ENCODE assay signal across 8 mouse cellular contexts in genomic region chr3:154572341-154572972, GRCm38 (mm10). TPM values are rescaled to one million over a fixed set of nuclear protein-coding genes. Genes with fewer than 3 reads are reported as not detected.
DNase-seq lines count a peak whose midpoint lies in the region; ATAC-seq and TF ChIP-seq lines count a peak whose summit lies in the region.

No protein-coding gene starts in this region.

- no peak overlapping the region for H3K27ac ChIP-seq in liver, adult 2 months (replicated peaks; ENCODE audit: insufficient read depth, low read depth, low read length)

- peak; percentile 71 for DNase-seq in 416B (ENCODE audit: low read depth)
- peak; percentile 14 for DNase-seq in adrenal gland, adult 8-10 months
- peak; percentile 88 for DNase-seq in embryo, embryonic 11 days
- DNase-seq in kidney, adult 8-10 months, result peak; percentile 37 to 63
- DNase-seq in liver, adult 2 months (ENCODE audit: extremely low read depth, low read depth, low spot score), result peak; percentile 34
- peak; percentile 34 to 77 for DNase-seq in spleen, postnatal 4 days (ENCODE audit: low spot score in 2 of 2)

- no peak overlapping the region for H3K9ac ChIP-seq in liver, adult 2 months (ENCODE audit: low read depth, low read length)

- no peak overlapping the region for H3ac ChIP-seq in myocyte (ENCODE audit: control insufficient read depth, insufficient read length)

- no peaks in the 10 kb centered on the region for H3K36me3 ChIP-seq in liver, adult 2 months (ENCODE audit: control insufficient read depth, insufficient read depth, low read length)
- no peaks in the 10 kb centered on the region for H3K36me3 ChIP-seq in myocyte (ENCODE audit: control insufficient read depth, insufficient read depth)

- H3K27me3 ChIP-seq in liver, adult 2 months (ENCODE audit: control insufficient read depth, insufficient read depth, low read length), result peaks cover 5% of the 10 kb centered on the region; the same call in 1 of the 2 replicates
- H3K27me3 ChIP-seq in myocyte (ENCODE audit: control insufficient read depth, insufficient read depth, insufficient read length), result no peaks in the 10 kb centered on the region

- no peak for TF ChIP-seq POLR2A in liver, adult 2 months (IDR thresholded peaks at IDR 0.05; ENCODE audit: extremely low read depth, insufficient read depth, low read length)
- TF ChIP-seq POLR2A in myocyte (IDR thresholded peaks at IDR 0.05; ENCODE audit: insufficient read length, low read depth), result no peak

- WGBS in liver, adult 2 months, result 12% methylated on average over 12 of the region's 12 CpGs

- ATAC-seq in granulocyte monocyte progenitor cell, adult 5-6 weeks (replicated peaks; ENCODE audit: poor library complexity, severe bottlenecking), result peak; percentile 96

- no peaks in the 10 kb centered on the region for H3K79me2 ChIP-seq in liver, adult 2 months (ENCODE audit: control insufficient read depth, insufficient read depth, low read length)
- H3K79me2 ChIP-seq in myocyte (ENCODE audit: control insufficient read depth, insufficient read depth), result no peaks in the 10 kb centered on the region

- no peak overlapping the region for H3K4me3 ChIP-seq in liver, adult 2 months (ENCODE audit: insufficient read depth, low read depth, low read length)
- no peak overlapping the region for H3K4me3 ChIP-seq in myocyte

- no peaks in the 10 kb centered on the region for H3K4me1 ChIP-seq in liver, adult 2 months (ENCODE audit: control insufficient read depth, insufficient read depth, low read length)

- TF ChIP-seq CTCF in liver, adult 2 months (IDR thresholded peaks at IDR 0.05; ENCODE audit: low read depth, low read length), result peak; percentile 93

- H3K4me2 ChIP-seq in myocyte (ENCODE audit: low read depth), result peak overlapping the region; percentile 31

TF ChIP-seq in myocyte, 11 proteins besides CTCF, POLR2A, EP300 and RAD21:
- TF ChIP-seq REST (IDR thresholded peaks at IDR 0.05; ENCODE audit: insufficient read depth, insufficient read length) (no peak), MYOD1 (IDR thresholded peaks at IDR 0.05; ENCODE audit: control insufficient read depth in 1 of 3, insufficient read length in 2 of 3, low read depth in 2 of 3) (no peak), MAX (IDR thresholded peaks at IDR 0.05; ENCODE audit: low read depth) (no peak), SRF (IDR thresholded peaks at IDR 0.05; ENCODE audit: control insufficient read depth, insufficient read length, low read depth) (no peak), TCF3 (IDR thresholded peaks at IDR 0.05; ENCODE audit: insufficient read length, low read depth) (no peak)

RNA-seq across cellular contexts. Expression of gene Cryz, which starts 24.1 kb away (rescaled TPM):
- 10 to 100 TPM; 17.3 to 24.8 (median 22.5) TPM for total RNA-seq in adrenal gland, adult 8-10 months (2022)
- 6.2 and 10.6 TPM in 2 replicates for total RNA-seq in granulocyte monocyte progenitor cell, adult 5-6 weeks (2014; fragmentation: Nextera tagmentation)
- 4.1 TPM in 2 replicates for total RNA-seq in granulocyte monocyte progenitor cell, adult 5-6 weeks (2017)
- 72.3 and 82.2 TPM in 2 replicates for total RNA-seq in liver, adult 2 months (2014; rRNA removed)
- polyA plus RNA-seq in liver, adult 2 months (2012; rRNA removed), result 46.3 and 51.1 TPM in 2 replicates
- polyA plus RNA-seq in myocyte (2012; fragmentation: generic; extraction: Trizol), result 20.0 TPM

RNA-seq across cellular contexts. Expression of gene Tyw3, which starts 24.4 kb away (rescaled TPM):
- total RNA-seq in adrenal gland, adult 8-10 months (2022), result 10 to 100 TPM in 1 of 4 experiments, 1 to 10 TPM in 3; 3.9 to 10.4 (median 5.6) TPM
- 2.3 and 7.3 TPM in 2 replicates for total RNA-seq in granulocyte monocyte progenitor cell, adult 5-6 weeks (2014; fragmentation: Nextera tagmentation)
- total RNA-seq in granulocyte monocyte progenitor cell, adult 5-6 weeks (2017), result 4.0 and 4.5 TPM in 2 replicates
- 2.6 and 5.4 TPM in 2 replicates for total RNA-seq in liver, adult 2 months (2014; rRNA removed)
- 5.3 and 5.6 TPM in 2 replicates for polyA plus RNA-seq in liver, adult 2 months (2012; rRNA removed)
- 2.9 TPM for polyA plus RNA-seq in myocyte (2012; fragmentation: generic; extraction: Trizol)

Comparison
In these comparisons a context has a peak if more than half of its experiments do, and no peak if none do; other contexts are left out.
1. DNase-seq: peak in every context shown above with its lines; median percentile 88 in embryo, embryonic 11 days; 71 in 416B; 56 in spleen, postnatal 4 days; 50 in kidney, adult 8-10 months; 34 in liver, adult 2 months; 14 in adrenal gland, adult 8-10 months.